Mouse (Mus musculus) thymus, postnatal 14 days (tissue): ENCODE measurements around the gene Gstcd.
A peak's percentile ranks its signal among the peaks of the same experiment; 100 is the strongest.

Source experiments
- DNase-seq: peaks from one replicate; pipeline ENCODE4 v3.0.0; 2021

The Gstcd gene

DNA sequence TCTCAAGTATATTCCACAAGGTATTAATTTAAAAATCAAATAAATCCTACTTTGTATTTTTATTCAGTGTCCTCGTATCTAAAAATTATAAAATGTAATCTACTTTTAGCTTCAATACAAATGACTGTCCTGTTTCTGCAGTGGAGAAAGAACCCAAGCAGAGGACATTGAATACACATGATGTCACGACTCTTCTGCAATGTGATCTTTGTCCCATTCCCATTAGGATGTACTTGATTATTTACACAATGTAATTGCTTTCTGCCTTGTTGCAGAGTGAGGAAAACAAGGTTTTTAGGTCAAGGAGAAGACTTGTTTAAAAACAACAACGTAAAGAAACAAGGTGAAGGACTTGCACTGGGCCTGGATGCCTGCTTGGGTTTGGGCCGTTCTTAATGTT lies 84.6 kb downstream of the Gstcd start:
- DNase-seq, result no peak

DNA sequence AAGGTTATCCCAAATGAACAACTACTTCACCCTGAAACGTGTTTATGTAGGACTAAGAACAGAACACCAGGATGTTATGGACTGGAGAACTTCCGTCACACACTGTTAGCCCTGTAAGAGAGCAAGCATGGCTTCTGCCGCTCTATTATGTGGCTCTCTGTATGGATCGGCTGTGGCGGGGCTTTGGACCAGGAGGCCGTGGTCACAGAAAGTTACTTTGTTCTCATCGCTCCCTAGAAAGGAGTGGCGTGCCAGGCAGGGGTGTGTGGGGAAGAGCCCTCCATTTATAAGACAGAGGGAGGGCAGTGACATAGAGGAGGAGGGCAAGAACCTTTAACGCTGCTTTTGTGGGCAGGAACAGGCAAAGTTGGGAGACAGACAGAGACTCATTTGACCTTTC lies 95.5 kb downstream of the Gstcd start:
- DNase-seq, result no peak

DNA sequence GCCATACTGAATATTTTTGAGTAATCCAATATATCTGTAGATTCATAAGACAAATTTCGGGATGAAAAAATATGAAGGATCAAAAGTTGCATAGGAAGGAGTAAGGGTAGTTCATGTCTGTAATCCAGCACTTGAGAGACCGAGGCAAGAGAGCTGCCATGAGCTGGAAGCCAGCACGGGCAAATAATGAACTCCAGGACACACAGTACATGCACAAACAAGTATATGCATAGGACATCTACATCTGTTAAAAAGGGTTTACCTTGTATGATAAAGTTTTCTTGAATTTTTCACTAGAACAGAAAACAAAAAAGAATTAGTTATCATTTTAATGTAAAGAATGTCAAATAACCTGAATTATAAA lies 95.9 kb downstream of the Gstcd start:
- DNase-seq, result no peak

DNA sequence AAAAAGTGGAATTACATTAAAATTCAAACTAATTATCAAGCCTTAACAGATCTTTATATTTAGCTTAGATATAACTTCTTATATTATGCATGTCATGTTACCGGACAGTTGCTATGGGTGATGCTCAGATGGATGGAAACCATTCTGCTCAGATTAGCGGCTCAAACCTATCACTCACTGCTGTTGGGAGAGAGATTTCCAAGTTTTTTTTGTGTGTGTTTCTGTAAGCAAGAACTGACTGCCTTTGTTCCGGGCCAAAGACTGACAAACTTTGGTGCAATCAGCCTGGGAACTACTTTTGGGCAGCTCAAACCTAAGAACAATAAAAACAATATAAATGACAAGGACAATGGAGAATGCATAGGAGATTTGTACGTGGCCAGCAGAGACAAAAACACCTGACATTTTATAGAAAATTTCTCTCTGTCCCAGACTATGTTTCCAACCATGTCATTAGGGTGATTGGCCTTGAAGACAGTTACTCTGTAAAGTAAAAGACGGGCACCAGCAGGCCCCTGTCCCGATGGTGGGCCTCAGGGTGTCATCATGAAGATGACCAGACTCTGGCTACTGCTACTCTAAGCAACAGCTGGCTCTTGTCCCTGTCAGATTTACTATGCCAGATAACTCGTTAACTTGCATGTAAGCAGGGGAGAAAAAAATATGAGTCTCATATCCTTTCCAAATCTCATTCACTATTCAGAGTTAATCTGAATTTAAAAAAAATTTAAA lies 96.5 kb downstream of the Gstcd start:
- no peak for DNase-seq

- no peak for DNase-seq
These were observed 105.6 kb downstream of the Gstcd start for GRCm38 (mm10) chr3:132986188-132986587.

DNA sequence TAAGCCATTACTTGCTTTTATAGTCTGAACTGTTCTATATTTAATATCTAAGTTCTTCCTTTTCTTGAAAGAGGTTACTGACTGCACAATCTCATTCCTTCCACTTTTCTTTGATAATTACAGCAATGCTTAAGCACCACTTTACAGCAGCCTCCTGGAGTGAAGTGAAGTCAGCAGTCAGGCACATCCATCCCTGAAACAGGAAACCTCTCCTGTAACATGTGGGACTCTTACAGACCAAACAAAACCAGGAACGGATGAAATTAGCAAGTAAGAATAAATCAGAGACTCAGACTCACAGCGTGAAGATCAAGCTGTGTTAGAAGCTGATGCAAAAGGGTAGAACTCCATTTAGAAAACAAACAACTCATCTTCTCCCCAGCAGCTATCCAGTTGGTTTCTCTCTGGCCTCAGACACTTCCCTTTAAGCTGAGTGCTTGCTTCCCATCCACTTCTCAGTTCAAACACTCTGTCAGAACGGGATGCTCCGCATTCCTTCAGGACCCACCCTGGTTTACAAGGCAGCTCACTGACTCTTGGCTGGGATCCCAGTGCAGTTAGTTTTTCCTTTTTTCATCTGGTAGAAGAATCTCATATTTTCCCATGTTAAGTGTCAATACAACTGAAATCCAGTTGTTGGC lies 107.9 kb downstream of the Gstcd start:
- no peak for DNase-seq

GRCm38 (mm10) chr3:132981968-132982367 lies 109.9 kb downstream of the Gstcd start:
- no peak for DNase-seq

GRCm38 (mm10) chr3:132979781-132980461 lies 111.9 kb downstream of the Gstcd start:
- DNase-seq, result no peak

- DNase-seq, result no peak
These were observed 125.6 kb downstream of the Gstcd start for GRCm38 (mm10) chr3:132966255-132966654.

DNA sequence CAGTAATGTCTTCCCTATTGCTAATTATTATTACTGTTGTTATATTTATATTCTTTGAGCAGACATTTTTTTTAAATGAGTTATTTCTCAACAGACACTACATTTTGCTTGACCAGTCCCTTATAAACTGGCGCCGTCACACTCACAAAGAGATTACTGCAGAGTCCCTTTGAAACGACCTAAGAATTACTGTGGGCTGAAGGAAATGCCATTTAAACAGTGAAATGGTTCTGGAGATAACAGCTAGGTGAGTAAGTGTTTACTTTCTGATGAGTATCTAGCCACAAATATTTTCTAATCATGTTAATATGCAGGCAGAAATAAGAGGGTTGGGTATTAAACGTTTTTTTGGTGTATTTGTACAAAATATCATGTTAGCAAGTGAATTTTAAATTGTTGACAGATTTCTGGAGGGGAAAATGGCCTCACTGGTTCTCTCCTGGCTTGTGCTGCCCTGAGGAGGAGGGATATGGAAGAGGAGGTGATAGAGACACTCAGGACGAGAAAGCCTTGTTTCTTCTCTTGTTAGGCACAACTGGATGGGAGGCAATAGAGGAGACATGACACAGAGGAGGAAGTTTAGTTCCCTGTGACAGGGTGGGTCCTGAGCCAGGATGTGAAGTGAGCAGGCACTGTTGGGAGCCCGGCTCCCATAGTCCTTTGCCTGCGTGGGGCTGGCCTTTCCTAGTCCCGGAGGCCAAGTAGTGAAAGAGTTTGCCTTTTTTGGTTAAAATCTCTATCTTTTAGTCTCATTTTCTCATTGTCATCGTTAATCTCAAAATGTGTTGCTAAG lies 126.9 kb downstream of the Gstcd start:
- no peak for DNase-seq

GRCm38 (mm10) chr3:132962631-132963361 lies 129.0 kb downstream of the Gstcd start:
- no peak for DNase-seq

DNA sequence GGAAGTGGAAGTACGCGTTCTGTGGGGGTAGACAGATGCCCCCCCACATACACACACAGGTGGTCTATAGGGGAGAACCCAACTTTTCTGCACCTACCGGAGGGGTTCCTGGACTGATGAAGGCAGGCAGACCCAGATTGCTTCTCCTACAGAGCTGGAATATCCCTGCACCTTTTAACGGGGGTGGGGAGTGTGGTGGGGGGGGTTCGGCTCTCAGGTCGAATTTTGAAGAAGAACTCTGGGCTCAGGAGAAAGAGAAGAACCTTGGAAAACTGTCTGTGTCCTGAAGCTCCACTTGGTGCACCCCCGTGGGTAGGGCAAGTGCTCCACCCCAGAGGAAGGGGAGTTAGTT lies 141.3 kb downstream of the Gstcd start:
- no peak for DNase-seq

- peak; percentile 53 for DNase-seq
These were observed 141.9 kb downstream of the Gstcd start, which contains the start of gene Npnt for GRCm38 (mm10) chr3:132949791-132950528. Npnt (minus strand) TSS chr3:132950291.

DNA sequence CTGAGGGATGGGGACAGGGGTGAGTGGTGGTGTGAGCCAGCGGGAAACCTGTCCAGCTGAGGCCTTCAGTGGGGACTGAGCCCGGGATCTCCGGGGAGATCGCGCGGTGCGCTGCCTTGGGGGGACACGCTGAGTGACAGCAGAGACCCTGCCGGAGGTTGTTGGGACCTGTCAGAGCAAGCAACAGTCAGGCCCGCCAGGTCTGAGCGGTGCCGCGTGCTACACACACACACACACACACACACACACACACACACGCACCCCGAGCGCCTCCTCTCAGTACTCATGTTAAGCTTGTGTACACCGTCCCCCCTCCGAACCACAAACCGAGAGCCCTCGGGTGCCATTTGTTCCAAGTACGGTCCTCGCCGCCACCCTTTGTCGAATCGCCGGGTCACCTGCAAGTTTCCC lies 142.4 kb downstream of the Gstcd start:
- peak; percentile 43 for DNase-seq

DNA sequence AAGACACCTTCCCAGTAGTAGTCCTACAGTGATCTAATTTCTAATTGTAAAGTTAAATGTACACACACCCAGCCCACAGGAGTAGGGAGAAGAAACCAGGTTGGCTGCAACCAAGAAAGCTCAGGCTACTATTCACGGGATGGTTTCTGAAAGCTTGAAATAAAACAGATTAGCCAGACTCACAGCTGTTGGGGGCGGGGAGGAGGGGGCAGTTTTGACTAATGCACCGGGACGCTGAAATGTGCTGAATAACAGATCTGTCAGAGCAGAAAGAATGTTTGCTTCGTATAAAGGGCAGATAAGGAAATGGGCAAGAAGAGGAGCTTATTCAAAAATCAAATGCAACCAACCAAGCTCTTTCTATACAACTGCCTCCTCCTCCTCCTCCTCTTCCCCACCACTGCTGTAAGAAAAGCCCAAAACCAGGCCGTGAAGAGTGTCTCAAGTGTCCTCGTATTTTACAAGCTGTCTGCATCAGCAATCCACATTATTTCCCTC lies 143.5 kb downstream of the Gstcd start:
- no peak for DNase-seq

GRCm38 (mm10) chr3:132946086-132946485 lies 145.7 kb downstream of the Gstcd start:
- no peak for DNase-seq

GRCm38 (mm10) chr3:132945669-132946068 lies 146.2 kb downstream of the Gstcd start:
- DNase-seq, result no peak

- DNase-seq, result no peak
These were observed 147.2 kb downstream of the Gstcd start for GRCm38 (mm10) chr3:132944609-132945008.

DNA sequence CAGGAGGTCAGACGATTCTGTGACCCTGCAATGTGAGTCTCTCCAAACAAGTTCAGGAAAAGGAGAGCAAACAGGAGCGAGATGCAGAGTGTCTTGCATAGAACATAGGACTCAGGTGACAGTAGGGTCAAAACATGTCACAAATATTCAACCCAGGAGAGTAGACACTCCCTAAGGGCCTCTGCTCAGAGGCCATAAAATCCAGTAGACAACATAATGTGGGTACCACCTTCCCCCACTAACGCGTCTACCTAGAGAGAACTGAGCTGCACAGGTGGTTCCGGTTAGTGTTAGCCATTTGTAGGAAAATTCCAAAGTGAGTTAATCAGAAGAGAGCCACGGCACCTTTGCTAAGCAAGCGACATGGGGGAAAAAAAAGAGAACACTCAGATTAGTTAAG lies 147.6 kb downstream of the Gstcd start:
- no peak for DNase-seq

- no peak for DNase-seq
These were observed 149.1 kb downstream of the Gstcd start for GRCm38 (mm10) chr3:132942778-132943177.

GRCm38 (mm10) chr3:132940181-132940990 lies 151.4 kb downstream of the Gstcd start:
- DNase-seq, result no peak
